Mouse (Mus musculus) E14TG2a.4 (cell line): ENCODE measurements at regions not wholly inside any gene's neighbourhood (a gene's known extent, or its start where the extent isn't known, plus 50 kb on each side); places are given as distances from the start of the nearest gene placed in this dataset.

ENCODE experiments used
- H3K27me3 ChIP-seq: 2 replicates; pipeline ENCODE4 v1.6.1; 2014; ENCODE audit warnings: low read length, control low read depth; ENCODE audit not compliant: insufficient read depth
- H3K36me3 ChIP-seq: 2 replicates; pipeline ENCODE4 v1.6.1; 2014; ENCODE audit warnings: low read length, control low read depth; ENCODE audit not compliant: insufficient read depth
- H3K4me1 ChIP-seq: replicated peaks from 2 replicates; pipeline ENCODE4 v1.6.1; 2014; ENCODE audit warnings: low read depth, low read length, control low read depth
- H3K4me3 ChIP-seq: replicated peaks from 2 replicates; pipeline ENCODE4 v1.5.1; 2014; ENCODE audit warnings: mild to moderate bottlenecking, low read length
- H3K9me3 ChIP-seq: 2 replicates; pipeline ENCODE4 v1.6.1; 2014; ENCODE audit warnings: low read length, control low read depth
- CTCF ChIP-seq: conservative IDR thresholded peaks from 2 replicates; pipeline ENCODE4 v1.5.1; 2014; ENCODE audit warnings: low read length
- NANOG ChIP-seq: IDR thresholded peaks from 2 replicates; pipeline ENCODE4 v1.6.1; 2014; ENCODE audit warnings: borderline replicate concordance, low read length, mixed read lengths
- POU5F1 ChIP-seq: IDR thresholded peaks from 2 replicates; pipeline ENCODE4 v1.6.1; 2014; ENCODE audit warnings: low read length, borderline replicate concordance

DNA sequence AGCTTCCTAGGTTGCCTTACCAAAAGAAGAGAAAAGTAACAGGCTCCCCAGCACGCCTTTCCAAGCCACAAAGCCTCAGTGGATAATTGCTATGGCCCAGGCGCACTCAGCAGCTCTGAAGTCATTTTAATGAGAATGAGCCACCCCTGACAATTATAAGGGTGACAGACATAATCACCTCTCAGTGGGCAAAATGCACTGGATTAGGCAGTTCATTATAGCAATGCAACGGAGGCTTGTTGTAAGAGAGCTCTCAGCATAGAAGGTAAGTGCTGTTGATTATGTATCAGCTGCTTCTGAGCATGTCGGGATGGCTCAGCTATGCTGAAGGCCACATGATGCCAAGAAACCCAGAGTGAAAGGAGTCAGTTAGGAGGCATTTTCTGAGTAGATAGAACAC, 181.4 kb downstream of the Edem1 start:
- H3K27me3 ChIP-seq, result no peaks in the 10 kb centered on the region
- no peaks in the 10 kb centered on the region for H3K9me3 ChIP-seq
- no peaks in the 10 kb centered on the region for H3K4me1 ChIP-seq
- H3K4me3 ChIP-seq, result no peak overlapping the region
- no peak for TF ChIP-seq NANOG
- no peak for TF ChIP-seq CTCF
- TF ChIP-seq POU5F1, result no peak
- no peaks in the 10 kb centered on the region for H3K36me3 ChIP-seq

DNA sequence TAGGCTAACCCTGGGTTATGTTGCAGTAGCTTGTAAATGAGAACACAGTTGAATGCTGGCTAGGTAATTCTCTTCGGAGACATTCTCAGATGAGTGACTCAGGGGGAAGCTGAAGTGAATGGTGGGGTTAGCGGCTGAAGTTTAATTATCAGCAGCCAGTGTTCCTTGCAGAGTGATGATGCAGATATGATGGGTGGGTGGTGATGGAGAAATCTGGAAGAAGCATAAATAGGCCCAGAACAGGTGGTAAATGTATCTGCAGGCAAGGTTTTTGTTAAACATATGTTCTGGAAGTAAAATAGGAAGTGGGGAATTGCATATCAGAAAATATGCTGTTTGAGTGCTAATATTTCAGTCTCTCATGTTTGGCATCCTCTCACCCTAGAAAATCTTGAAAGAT, 191.3 kb downstream of the Edem1 start:
- no peaks in the 10 kb centered on the region for H3K4me1 ChIP-seq
- no peaks in the 10 kb centered on the region for H3K9me3 ChIP-seq
- H3K4me3 ChIP-seq, result no peak overlapping the region
- TF ChIP-seq NANOG, result no peak
- no peak for TF ChIP-seq POU5F1
- TF ChIP-seq CTCF, result no peak
- H3K27me3 ChIP-seq, result no peaks in the 10 kb centered on the region
- no peaks in the 10 kb centered on the region for H3K36me3 ChIP-seq
